In genomic region chr14:21402621-21403405, GRCm38 (mm10) we compare ENCODE assay signal across 8 mouse cellular contexts.
DNase-seq lines count a peak whose midpoint lies in the region; ATAC-seq and TF ChIP-seq lines count a peak whose summit lies in the region.

No protein-coding gene starts in this region.

- no peak for DNase-seq in layer of hippocampus, adult 2 months (ENCODE audit: low spot score in 2 of 2)
- no peak for DNase-seq in layer of hippocampus, adult 11-12 months (ENCODE audit: low spot score)
- DNase-seq in embryonic facial prominence, embryonic 10.5 days (ENCODE audit: low spot score): no peak
- DNase-seq in hindbrain, embryonic 10.5 days (ENCODE audit: low spot score): no peak
- DNase-seq in B cell, adult 2 months: no peak
- DNase-seq in heart, embryonic 10.5 days (ENCODE audit: low spot score): no peak

- no peak for TF ChIP-seq CTCF in layer of hippocampus, adult 2 months (conservative IDR thresholded peaks at IDR 0.05)

- peak overlapping the region; percentile 24; the same call in 1 of the 2 replicates for H3K4me3 ChIP-seq in layer of hippocampus, adult 2 months
- H3K4me3 ChIP-seq in embryonic facial prominence, embryonic 10.5 days: no peak overlapping the region
- no peak overlapping the region for H3K4me3 ChIP-seq in hindbrain, embryonic 10.5 days
- H3K4me3 ChIP-seq in limb, embryonic 15.5 days: no peak overlapping the region
- no peak overlapping the region for H3K4me3 ChIP-seq in heart, embryonic 10.5 days

- peaks cover 22% of the 10 kb centered on the region for H3K4me1 ChIP-seq in embryonic facial prominence, embryonic 10.5 days
- peaks cover 16% of the 10 kb centered on the region for H3K4me1 ChIP-seq in hindbrain, embryonic 10.5 days (replicated peaks)
- H3K4me1 ChIP-seq in limb, embryonic 15.5 days: peaks cover 9% of the 10 kb centered on the region
- H3K4me1 ChIP-seq in heart, embryonic 10.5 days: peaks cover 4% of the 10 kb centered on the region

- no peaks in the 10 kb centered on the region for H3K27me3 ChIP-seq in embryonic facial prominence, embryonic 10.5 days (replicated peaks; ENCODE audit: low read depth, poor library complexity, severe bottlenecking)
- 0 out of 2 replicates have a peak, but pooled peaks cover under 1% of the 10 kb centered on the region for H3K27me3 ChIP-seq in hindbrain, embryonic 10.5 days (ENCODE audit: insufficient read depth, poor library complexity, severe bottlenecking)
- no peaks in the 10 kb centered on the region for H3K27me3 ChIP-seq in limb, embryonic 15.5 days
- H3K27me3 ChIP-seq in heart, embryonic 10.5 days (ENCODE audit: insufficient read depth, poor library complexity, severe bottlenecking): no peaks in the 10 kb centered on the region

- H3K27ac ChIP-seq in layer of hippocampus, adult 2 months: peak overlapping the region; percentile 65
- 0 out of 2 replicates have a peak overlapping the region, but pooled peaks have one; percentile 35 for H3K27ac ChIP-seq in embryonic facial prominence, embryonic 10.5 days (replicated peaks)
- peak overlapping the region; percentile 31; the same call in 1 of the 2 replicates for H3K27ac ChIP-seq in hindbrain, embryonic 10.5 days
- peak overlapping the region; percentile 58 for H3K27ac ChIP-seq in limb, embryonic 15.5 days
- H3K27ac ChIP-seq in heart, embryonic 10.5 days: no peak overlapping the region

- H3K4me2 ChIP-seq in limb, embryonic 15.5 days: 0 out of 2 replicates have a peak overlapping the region, but pooled peaks have one; percentile 15

- H3K9me3 ChIP-seq in embryonic facial prominence, embryonic 10.5 days: no peaks in the 10 kb centered on the region
- 0 out of 2 replicates have a peak, but pooled peaks cover 4% of the 10 kb centered on the region for H3K9me3 ChIP-seq in hindbrain, embryonic 10.5 days
- no peaks in the 10 kb centered on the region for H3K9me3 ChIP-seq in limb, embryonic 15.5 days
- H3K9me3 ChIP-seq in heart, embryonic 10.5 days: no peaks in the 10 kb centered on the region

- 82% methylated on average over 8 of the region's 8 CpGs for WGBS in embryonic facial prominence, embryonic 10.5 days
- 75% methylated on average over 8 of the region's 8 CpGs for WGBS in hindbrain, embryonic 10.5 days
- WGBS in limb, embryonic 15.5 days: 40% methylated on average over 8 of the region's 8 CpGs
- WGBS in heart, embryonic 10.5 days: 84% methylated on average over 8 of the region's 8 CpGs

- ATAC-seq in limb, embryonic 15.5 days (ENCODE audit: insufficient number of reproducible peaks, low FRiP score, low TSS enrichment, low read depth): no peak
- no peak for ATAC-seq in inflammation-experienced regulatory T-cells, adult 6 months

- no peak overlapping the region for H3K9ac ChIP-seq in limb, embryonic 15.5 days

- H3K36me3 ChIP-seq in embryonic facial prominence, embryonic 10.5 days (replicated peaks): no peaks in the 10 kb centered on the region
- no peaks in the 10 kb centered on the region for H3K36me3 ChIP-seq in hindbrain, embryonic 10.5 days
- H3K36me3 ChIP-seq in limb, embryonic 15.5 days: no peaks in the 10 kb centered on the region
- H3K36me3 ChIP-seq in heart, embryonic 10.5 days: peaks cover 4% of the 10 kb centered on the region; the same call in 1 of the 2 replicates
